ENCODE assay signal across 13 mouse cellular contexts in genomic region chr8:94375551-94375991, GRCm38 (mm10). TPM values are rescaled to one million over a fixed set of nuclear protein-coding genes. Genes with fewer than 3 reads are reported as not detected.
DNase-seq lines count a peak whose midpoint lies in the region; ATAC-seq and TF ChIP-seq lines count a peak whose summit lies in the region.
"Had no signal": no experiment of that assay in that cellular context is flagged by ENCODE, and none has a peak within 500 bp of the region (broad histone marks: within the 10 kb centered on the region; RNA-seq: fewer than 3 reads in every experiment).

No protein-coding gene starts in this region.

- TF ChIP-seq CTCF in lung, embryonic 14.5 days (IDR thresholded peaks at IDR 0.05; ENCODE audit: low read depth): no peak
- TF ChIP-seq CTCF in small intestine, adult 2 months (IDR thresholded peaks at IDR 0.05; ENCODE audit: extremely low read depth, insufficient read length, insufficient replicate concordance, low read depth, low read length): no peak
- no peak for TF ChIP-seq CTCF in midbrain, postnatal 0 days (IDR thresholded peaks at IDR 0.05)

- no peak overlapping the region for H3K4me3 ChIP-seq in lung, embryonic 14.5 days (ENCODE audit: low read depth, low read length)
- H3K4me3 ChIP-seq in intestine, embryonic 16.5 days (ENCODE audit: low read length): no peak overlapping the region
- peak overlapping the region; percentile 4 for H3K4me3 ChIP-seq in small intestine, adult 2 months (ENCODE audit: low read depth, low read length)
- H3K4me3 ChIP-seq in hindbrain, embryonic 11.5 days (ENCODE audit: low read depth, low read length): no peak overlapping the region
- no peak overlapping the region for H3K4me3 ChIP-seq in midbrain, postnatal 0 days (ENCODE audit: low read depth, low read length)
- H3K4me3 ChIP-seq: heart, embryonic 15.5 days had no signal

- H3K27ac ChIP-seq in lung, embryonic 14.5 days (ENCODE audit: low read depth): no peak overlapping the region
- peak overlapping the region; percentile 39; the same call in 1 of the 2 replicates for H3K27ac ChIP-seq in intestine, embryonic 16.5 days (ENCODE audit: low read length)
- peak overlapping the region; percentile 90 for H3K27ac ChIP-seq in small intestine, adult 2 months (ENCODE audit: insufficient read depth, low read depth, low read length)
- no peak overlapping the region for H3K27ac ChIP-seq in hindbrain, embryonic 11.5 days (ENCODE audit: low read depth, low read length)
- no peak overlapping the region for H3K27ac ChIP-seq in midbrain, postnatal 0 days (ENCODE audit: low read depth, low read length)
- H3K27ac ChIP-seq: heart, embryonic 15.5 days had no signal

- TF ChIP-seq POLR2A in small intestine, adult 2 months (IDR thresholded peaks at IDR 0.05; ENCODE audit: low read depth, low read length): no peak

- peak; percentile 49 for DNase-seq in lung, embryonic 14.5 days
- DNase-seq in lung, postnatal 10 days: no peak
- peak; percentile 46 for DNase-seq in T-cell, adult 2 months (ENCODE audit: low spot score)
- DNase-seq in hindbrain, embryonic 11.5 days (ENCODE audit: low spot score): no peak
- no peak for DNase-seq in midbrain, postnatal 0 days (ENCODE audit: low spot score)
- DNase-seq in right cerebral cortex, postnatal 25 days: no peak
- DNase-seq: adrenal gland, adult 2 months; cerebellum, adult 8-10 months; midbrain, embryonic 14.5 days had no signal

- H3K9me3 ChIP-seq in lung, embryonic 14.5 days (ENCODE audit: low read depth, low read length): no peaks in the 10 kb centered on the region
- H3K9me3 ChIP-seq in intestine, embryonic 16.5 days (ENCODE audit: control insufficient read depth, low read length): no peaks in the 10 kb centered on the region
- no peaks in the 10 kb centered on the region for H3K9me3 ChIP-seq in hindbrain, embryonic 11.5 days (ENCODE audit: control insufficient read depth, low read length)
- no peaks in the 10 kb centered on the region for H3K9me3 ChIP-seq in midbrain, postnatal 0 days (ENCODE audit: low read length)
- H3K9me3 ChIP-seq: heart, embryonic 15.5 days had no signal

- no peak overlapping the region for H3K9ac ChIP-seq in lung, embryonic 14.5 days
- H3K9ac ChIP-seq in intestine, embryonic 16.5 days (ENCODE audit: low read depth, low read length): no peak overlapping the region
- H3K9ac ChIP-seq in hindbrain, embryonic 11.5 days (ENCODE audit: low read depth, low read length): no peak overlapping the region
- H3K9ac ChIP-seq in midbrain, postnatal 0 days (replicated peaks; ENCODE audit: low read length, poor library complexity, severe bottlenecking): no peak overlapping the region
- H3K9ac ChIP-seq: heart, embryonic 15.5 days had no signal

- 10% methylated on average over 3 of the region's 3 CpGs for WGBS in lung, embryonic 14.5 days
- 44% methylated on average over 3 of the region's 3 CpGs for WGBS in intestine, embryonic 16.5 days
- 14% methylated on average over 3 of the region's 3 CpGs for WGBS in small intestine, adult 2 months
- WGBS in hindbrain, embryonic 11.5 days: 77% methylated on average over 3 of the region's 3 CpGs
- WGBS in midbrain, postnatal 0 days: 78% methylated on average over 3 of the region's 3 CpGs

- no peaks in the 10 kb centered on the region for H3K36me3 ChIP-seq in lung, embryonic 14.5 days (ENCODE audit: insufficient read depth)
- H3K36me3 ChIP-seq in intestine, embryonic 16.5 days (ENCODE audit: control insufficient read depth, insufficient read depth, low read length): no peaks in the 10 kb centered on the region
- no peaks in the 10 kb centered on the region for H3K36me3 ChIP-seq in small intestine, adult 2 months (ENCODE audit: control insufficient read depth, insufficient read depth, low read length)
- H3K36me3 ChIP-seq in hindbrain, embryonic 11.5 days (ENCODE audit: control insufficient read depth, insufficient read depth, low read length): no peaks in the 10 kb centered on the region
- no peaks in the 10 kb centered on the region for H3K36me3 ChIP-seq in midbrain, postnatal 0 days (ENCODE audit: insufficient read depth, low read length)
- H3K36me3 ChIP-seq: heart, embryonic 15.5 days had no signal

- H3K27me3 ChIP-seq in lung, embryonic 14.5 days (ENCODE audit: insufficient read depth, low read length): no peaks in the 10 kb centered on the region
- H3K27me3 ChIP-seq in intestine, embryonic 16.5 days (replicated peaks; ENCODE audit: control insufficient read depth, insufficient read depth, low read length): no peaks in the 10 kb centered on the region
- no peaks in the 10 kb centered on the region for H3K27me3 ChIP-seq in small intestine, adult 2 months (ENCODE audit: control insufficient read depth, insufficient read depth, low read length)
- no peaks in the 10 kb centered on the region for H3K27me3 ChIP-seq in hindbrain, embryonic 11.5 days (ENCODE audit: control insufficient read depth, insufficient read depth, low read length)
- no peaks in the 10 kb centered on the region for H3K27me3 ChIP-seq in midbrain, postnatal 0 days (ENCODE audit: insufficient read depth, low read length)
- H3K27me3 ChIP-seq: heart, embryonic 15.5 days had no signal

- H3K4me2 ChIP-seq in lung, embryonic 14.5 days: no peak overlapping the region
- H3K4me2 ChIP-seq in intestine, embryonic 16.5 days (ENCODE audit: low read depth, low read length): no peak overlapping the region
- no peak overlapping the region for H3K4me2 ChIP-seq in hindbrain, embryonic 11.5 days (replicated peaks; ENCODE audit: low read depth, low read length)
- no peak overlapping the region for H3K4me2 ChIP-seq in midbrain, postnatal 0 days (ENCODE audit: low read depth, low read length, poor library complexity, severe bottlenecking)
- H3K4me2 ChIP-seq: heart, embryonic 15.5 days had no signal

- peak; percentile 55; the same call in 1 of the 2 replicates for ATAC-seq in lung, embryonic 14.5 days (ENCODE audit: insufficient read depth)
- peak; percentile 24 for ATAC-seq in intestine, embryonic 16.5 days
- no peak for ATAC-seq in hindbrain, embryonic 11.5 days (ENCODE audit: low FRiP score)
- ATAC-seq in midbrain, postnatal 0 days (ENCODE audit: low FRiP score): no peak

- peaks cover 8% of the 10 kb centered on the region; the same call in 1 of the 2 replicates for H3K4me1 ChIP-seq in lung, embryonic 14.5 days (ENCODE audit: insufficient read depth)
- H3K4me1 ChIP-seq in intestine, embryonic 16.5 days (ENCODE audit: control insufficient read depth, insufficient read depth, low read length): peaks cover 3% of the 10 kb centered on the region; the same call in 1 of the 2 replicates
- peaks cover 33% of the 10 kb centered on the region for H3K4me1 ChIP-seq in small intestine, adult 2 months (ENCODE audit: control insufficient read depth, insufficient read depth, insufficient read length, low read length)
- H3K4me1 ChIP-seq in hindbrain, embryonic 11.5 days (replicated peaks; ENCODE audit: control insufficient read depth, insufficient read depth, low read length): no peaks in the 10 kb centered on the region
- no peaks in the 10 kb centered on the region for H3K4me1 ChIP-seq in midbrain, postnatal 0 days (ENCODE audit: insufficient read depth, low read length)

RNA-seq across cellular contexts. Expression of gene Herpud1, which starts 10.7 kb away (rescaled TPM):
- 97.9 and 111 TPM in 2 replicates for polyA plus RNA-seq in lung, embryonic 14.5 days (2014; fragmentation: Nextera tagmentation; extraction: Ambion mirVana)
- 163 and 188 TPM in 2 replicates for polyA plus RNA-seq in intestine, embryonic 16.5 days (2015; fragmentation: Nextera tagmentation; extraction: Ambion mirVana)
- polyA plus RNA-seq in small intestine, adult 2 months (2012; rRNA removed): 302 and 331 TPM in 2 replicates
- polyA plus RNA-seq in hindbrain, embryonic 11.5 days (2014; fragmentation: Nextera tagmentation; extraction: Ambion mirVana): 60.8 and 61.0 TPM in 2 replicates
- 86.1 and 87.1 TPM in 2 replicates for total RNA-seq in midbrain, postnatal 0 days (2014; rRNA removed)
- polyA plus RNA-seq in midbrain, postnatal 0 days (2015; fragmentation: Nextera tagmentation; extraction: Ambion mirVana): 71.0 and 80.4 TPM in 2 replicates

RNA-seq across cellular contexts. Expression of gene Slc12a3, which starts 46.6 kb away (rescaled TPM):
- polyA plus RNA-seq in lung, embryonic 14.5 days (2014; fragmentation: Nextera tagmentation; extraction: Ambion mirVana): not detected in 2 replicates
- 0.05 and 0.06 TPM in 2 replicates for polyA plus RNA-seq in intestine, embryonic 16.5 days (2015; fragmentation: Nextera tagmentation; extraction: Ambion mirVana)
- 0.06 and 0.22 TPM in 2 replicates for polyA plus RNA-seq in small intestine, adult 2 months (2012; rRNA removed)
- polyA plus RNA-seq in hindbrain, embryonic 11.5 days (2014; fragmentation: Nextera tagmentation; extraction: Ambion mirVana): 0.06 TPM in 1 of 2 replicates, not detected in the other
- total RNA-seq in midbrain, postnatal 0 days (2014; rRNA removed): not detected in 2 replicates
- polyA plus RNA-seq in midbrain, postnatal 0 days (2015; fragmentation: Nextera tagmentation; extraction: Ambion mirVana): 0.05 and 0.17 TPM in 2 replicates
- polyA plus RNA-seq: adrenal gland, adult 2 months; stomach, embryonic 14.5 days had no signal

RNA-seq across cellular contexts. Expression of gene Nlrc5, which starts 58.6 kb away (rescaled TPM):
- polyA plus RNA-seq in lung, embryonic 14.5 days (2014; fragmentation: Nextera tagmentation; extraction: Ambion mirVana): 0.11 and 0.46 TPM in 2 replicates
- 0.27 and 0.43 TPM in 2 replicates for polyA plus RNA-seq in intestine, embryonic 16.5 days (2015; fragmentation: Nextera tagmentation; extraction: Ambion mirVana)
- polyA plus RNA-seq in small intestine, adult 2 months (2012; rRNA removed): 3.4 and 7.4 TPM in 2 replicates
- polyA plus RNA-seq in hindbrain, embryonic 11.5 days (2014; fragmentation: Nextera tagmentation; extraction: Ambion mirVana): 0.23 TPM in 1 of 2 replicates, not detected in the other
- total RNA-seq in midbrain, postnatal 0 days (2014; rRNA removed): 0.22 and 1.7 TPM in 2 replicates
- polyA plus RNA-seq in midbrain, postnatal 0 days (2015; fragmentation: Nextera tagmentation; extraction: Ambion mirVana): 0.56 and 0.63 TPM in 2 replicates

Comparison
In these comparisons a context has a peak if more than half of its experiments do, and no peak if none do; other contexts are left out.
1. DNase-seq: peak in lung, embryonic 14.5 days (single experiment) and T-cell, adult 2 months (single experiment); none in lung, postnatal 10 days (single experiment), hindbrain, embryonic 11.5 days (single experiment), midbrain, postnatal 0 days (single experiment) and right cerebral cortex, postnatal 25 days (single experiment).
2. ATAC-seq: peak in lung, embryonic 14.5 days (single experiment) and intestine, embryonic 16.5 days (single experiment); none in hindbrain, embryonic 11.5 days (single experiment) and midbrain, postnatal 0 days (single experiment).
3. H3K27ac ChIP-seq: peak in intestine, embryonic 16.5 days (single experiment) and small intestine, adult 2 months (single experiment); none in lung, embryonic 14.5 days (single experiment), hindbrain, embryonic 11.5 days (single experiment) and midbrain, postnatal 0 days (single experiment).